Mouse (Mus musculus) kidney, adult 2 months (tissue): ENCODE results near the gene Hadh. TPM values are rescaled to one million over a fixed set of nuclear protein-coding genes. Genes with fewer than 3 reads are reported as not detected.

Source experiments
- DNase-seq: peaks from one replicate; pipeline ENCODE4 v3.0.0; 2021
- H3K27ac ChIP-seq: fragments of 200-500 bp; 2 replicates; pipeline ENCODE4 v1.5.1; 2012; ENCODE audit warnings: low read depth, low read length, control low read depth, inconsistent platforms; ENCODE audit not compliant: insufficient read depth
- H3K27me3 ChIP-seq: fragments of 200-500 bp; replicated peaks from 2 replicates; pipeline ENCODE4 v1.6.1; 2012; ENCODE audit warnings: mild to moderate bottlenecking, moderate library complexity, low read length, inconsistent platforms; ENCODE audit not compliant: control insufficient read depth, insufficient read depth
- H3K36me3 ChIP-seq: fragments of 200-500 bp; 2 replicates; pipeline ENCODE4 v1.6.1; 2012; ENCODE audit warnings: mild to moderate bottlenecking, moderate library complexity, low read length, inconsistent platforms; ENCODE audit not compliant: control insufficient read depth, insufficient read depth
- H3K4me1 ChIP-seq: fragments of 200-500 bp; 2 replicates; pipeline ENCODE4 v1.6.1; 2011; ENCODE audit warnings: low read length; ENCODE audit not compliant: control insufficient read depth, insufficient read depth
- H3K4me3 ChIP-seq: fragments of 200-500 bp; 2 replicates; pipeline ENCODE4 v1.5.1; 2011; ENCODE audit warnings: mild to moderate bottlenecking, low read depth, low read length, control low read depth; ENCODE audit not compliant: insufficient read depth
- CTCF ChIP-seq: fragments of 200-500 bp; conservative IDR thresholded peaks from 2 replicates; pipeline ENCODE4 v1.5.1; 2011; ENCODE audit warnings: low read depth, mild to moderate bottlenecking, control low read depth, low read length, moderate library complexity, mixed read lengths; ENCODE audit not compliant: insufficient read depth, insufficient read length
- POLR2A ChIP-seq: fragments of 200-500 bp; IDR thresholded peaks from one replicate; pipeline ENCODE4 v1.6.1; 2011; ENCODE audit warnings: low read depth, low read length, control low read depth
- WGBS: fragments of 180-500 bp; shearing (Covaris S2); methylation state at CpG from one replicate; pipeline ENCODE4 v1.1.7; 2018; 5-methylcytosine and 5-hydroxymethylcytosine counted together
- polyA plus RNA-seq: library from polyadenylated mRNA; depleted of rRNA; stranded (reverse); fragments of >200 nt; gene quantifications from 2 replicates; pipeline ENCODE4 v1.2.3, GENCODE M21; 2012; rRNA removed

The Hadh gene
- polyA plus RNA-seq, result 471 and 515 TPM in 2 replicates

DNA sequence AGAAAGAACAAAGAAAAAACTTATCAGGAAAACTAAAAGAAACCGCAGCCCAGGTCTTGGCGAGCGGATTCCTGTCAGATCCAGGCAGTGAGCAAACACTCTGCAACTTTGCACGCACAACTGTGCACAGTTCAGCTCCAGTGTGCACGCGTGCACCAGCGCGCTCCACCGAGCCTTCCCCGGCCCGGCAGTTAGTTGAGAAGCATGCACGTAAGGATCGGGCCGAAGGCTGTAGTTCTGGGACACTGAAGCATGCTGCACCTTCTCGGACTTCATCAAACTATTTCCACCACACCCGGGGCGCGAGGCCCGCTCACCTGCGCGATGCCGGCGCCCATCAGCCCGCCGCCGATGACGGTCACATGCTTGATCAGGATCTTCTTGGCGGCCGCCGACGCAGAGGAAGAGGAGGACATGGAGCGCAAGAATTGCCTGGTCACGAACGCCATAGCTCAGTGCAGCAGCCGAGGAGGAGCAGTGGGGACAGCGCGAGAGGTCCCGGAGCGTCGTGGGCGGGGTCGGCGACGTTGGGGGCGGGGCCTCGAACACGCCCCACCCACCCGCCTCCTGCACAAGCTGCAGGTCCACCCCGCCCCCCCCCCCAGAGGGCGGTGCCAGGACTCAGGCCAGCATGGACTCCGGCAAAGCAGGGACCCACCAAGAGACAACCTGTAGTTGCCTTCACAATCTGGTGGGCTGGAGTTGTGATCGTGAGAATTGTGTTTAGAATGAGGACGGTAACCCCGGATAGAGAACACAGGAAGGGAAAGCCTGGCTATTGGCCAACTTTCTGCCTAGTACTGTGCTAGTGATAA, at the start of gene Hadh:
Gene Hadh (minus strand): TSS at position 543 of the 815 bp plus-strand sequence.
- TF ChIP-seq CTCF, result no peak
- TF ChIP-seq POLR2A, result peak; percentile 82
- under 1% methylated on average over 54 of the region's 54 CpGs for WGBS
- Histone ChIP-seq H3K4me1 (peaks cover 37% of the 10 kb centered on the region), H3K36me3 (no peaks in the 10 kb centered on the region; the same call in 1 of the 2 replicates), H3K27ac (peak within 1 kb of the TSS; percentile 91), H3K4me3 (peak within 1 kb of the TSS; percentile 98), H3K27me3 (no peaks in the 10 kb centered on the region)
- peak; percentile 92 for DNase-seq

DNA sequence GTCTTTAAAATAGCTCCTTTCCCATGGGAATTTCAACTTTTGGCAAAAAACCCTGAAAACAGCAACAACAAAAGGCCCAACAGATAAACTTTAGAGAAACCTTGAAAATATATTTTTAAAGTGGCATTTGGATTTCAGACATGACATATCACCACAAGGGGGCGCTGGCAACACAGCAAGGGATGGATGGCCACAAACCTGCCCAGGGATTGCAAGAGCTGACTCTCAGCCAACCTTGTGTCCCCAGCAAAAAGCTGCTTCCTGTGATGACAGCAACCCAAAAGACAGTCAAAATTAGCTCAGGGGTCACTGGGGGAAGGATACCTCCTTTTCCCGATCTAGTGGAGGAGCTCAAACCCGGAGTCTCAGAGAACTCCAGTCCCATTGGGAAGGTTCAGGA, 48.3 kb upstream of the Hadh start:
- 5% methylated on average over 3 of the region's 3 CpGs for WGBS
- peak; percentile 85 for DNase-seq
- H3K4me1 ChIP-seq, result peaks cover 2% of the 10 kb centered on the region; the same call in 1 of the 2 replicates
- no peak overlapping the region for H3K4me3 ChIP-seq
- H3K36me3 ChIP-seq, result no peaks in the 10 kb centered on the region; the same call in 1 of the 2 replicates
- no peak overlapping the region for H3K27ac ChIP-seq
- TF ChIP-seq CTCF (peak; percentile 86), POLR2A (no peak)
- H3K27me3 ChIP-seq, result no peaks in the 10 kb centered on the region

DNA sequence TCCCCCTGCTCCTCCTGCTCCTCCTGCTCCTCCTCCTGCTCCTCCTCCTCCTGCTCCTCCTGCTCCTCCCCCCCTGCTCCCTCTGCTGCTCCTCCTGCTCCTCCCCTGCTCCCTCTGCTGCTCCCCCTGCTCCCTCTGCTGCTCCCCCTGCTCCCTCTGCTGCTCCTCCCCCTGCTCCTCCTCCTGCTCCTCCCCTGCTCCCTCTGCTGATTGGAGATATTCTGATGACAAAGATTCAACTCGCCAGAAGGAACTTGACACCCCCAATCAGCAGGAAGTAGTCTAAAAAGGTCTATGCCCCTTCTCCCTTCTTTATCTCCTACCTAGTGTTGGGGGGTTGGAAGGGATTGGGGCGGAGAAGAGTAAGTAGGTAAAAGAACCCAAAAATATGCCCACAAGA, 46.3 kb upstream of the Hadh start:
- Histone ChIP-seq H3K4me1 (peaks cover 2% of the 10 kb centered on the region; the same call in 1 of the 2 replicates), H3K4me3 (no peak overlapping the region), H3K36me3 (no peaks in the 10 kb centered on the region; the same call in 1 of the 2 replicates), H3K27ac (no peak overlapping the region), H3K27me3 (no peaks in the 10 kb centered on the region)
- WGBS, result 66% methylated on average over 2 of the region's 2 CpGs
- no peak for TF ChIP-seq POLR2A
- no peak for TF ChIP-seq CTCF
- no peak for DNase-seq

DNA sequence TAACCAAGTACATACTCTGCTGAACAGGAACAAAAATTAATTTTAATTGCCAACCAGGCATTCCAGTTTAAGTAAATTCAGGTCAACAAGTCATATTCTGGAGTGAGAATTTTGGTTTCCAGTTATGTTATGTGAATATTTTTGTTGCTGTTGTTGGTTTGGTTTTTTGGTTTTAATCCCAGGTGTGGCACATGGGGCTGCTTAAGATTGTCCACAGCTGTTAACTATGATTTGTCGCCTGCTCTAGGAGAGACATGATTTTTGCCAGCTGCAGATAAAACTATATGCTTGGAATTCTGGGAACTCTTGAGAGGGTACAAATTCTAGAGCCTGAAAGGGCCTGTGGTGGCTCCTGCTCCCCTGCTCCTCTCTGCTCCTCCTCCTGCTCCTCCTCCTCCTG, 45.2 kb upstream of the Hadh start:
- Histone ChIP-seq H3K27me3 (no peaks in the 10 kb centered on the region), H3K4me3 (no peak overlapping the region), H3K36me3 (no peaks in the 10 kb centered on the region; the same call in 1 of the 2 replicates), H3K4me1 (peaks cover 2% of the 10 kb centered on the region; the same call in 1 of the 2 replicates), H3K27ac (no peak overlapping the region)
- 89% methylated on average over 1 of the region's 1 CpGs for WGBS
- TF ChIP-seq CTCF, result no peak
- no peak for TF ChIP-seq POLR2A
- DNase-seq, result no peak

DNA sequence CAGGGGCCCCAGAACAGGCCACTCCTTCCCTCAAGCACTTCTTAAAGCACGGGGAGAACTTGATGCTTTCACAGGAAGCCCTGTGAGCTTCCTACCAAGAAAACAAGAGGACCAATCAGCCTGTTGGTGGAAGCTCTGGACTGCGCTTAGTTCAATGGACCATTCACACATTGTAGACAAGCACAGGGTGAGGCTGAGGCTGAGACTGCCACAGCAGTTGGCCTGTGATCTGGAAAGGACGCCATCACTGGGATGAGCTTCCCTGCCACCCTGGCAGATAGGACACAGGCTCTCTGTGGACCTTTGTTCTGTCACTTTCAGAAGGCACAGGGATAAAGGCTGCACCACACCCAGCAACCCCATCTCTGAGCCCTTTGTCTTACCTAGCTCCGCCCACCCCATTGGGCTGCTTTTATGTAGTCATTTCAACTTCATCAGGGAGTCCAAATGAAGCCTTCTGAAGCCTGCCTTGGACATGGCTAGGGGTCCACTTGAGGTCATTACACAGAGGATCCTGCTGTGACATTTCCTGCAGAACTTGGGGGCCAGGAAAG, 44.1 kb upstream of the Hadh start:
- TF ChIP-seq CTCF, result no peak
- TF ChIP-seq POLR2A, result no peak
- H3K4me1 ChIP-seq, result no peaks in the 10 kb centered on the region; the same call in 1 of the 2 replicates
- no peaks in the 10 kb centered on the region for H3K27me3 ChIP-seq
- no peaks in the 10 kb centered on the region for H3K36me3 ChIP-seq
- 68% methylated on average over 4 of the region's 4 CpGs for WGBS
- no peak overlapping the region for H3K4me3 ChIP-seq
- no peak for DNase-seq
- H3K27ac ChIP-seq, result no peak overlapping the region

DNA sequence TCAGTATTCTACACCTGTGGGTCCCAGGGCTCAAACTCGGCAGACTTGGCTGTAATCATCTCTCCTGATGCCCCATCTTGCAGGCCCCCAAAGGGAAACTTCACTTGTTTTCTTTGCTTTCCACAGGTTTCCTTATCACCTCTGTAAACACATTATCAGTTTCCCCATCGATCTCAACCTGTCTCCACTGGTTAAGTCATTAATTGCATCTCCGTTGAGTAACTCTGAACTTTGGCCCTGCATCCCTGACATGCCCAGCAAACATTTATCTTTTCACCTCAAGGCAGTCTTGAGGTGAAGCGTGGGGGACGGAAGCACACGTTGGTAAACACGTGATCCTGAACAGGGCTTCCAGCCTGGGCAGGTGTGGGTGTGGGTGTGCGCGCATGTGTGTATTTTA, 40.4 kb upstream of the Hadh start:
- TF ChIP-seq POLR2A, result no peak
- TF ChIP-seq CTCF, result no peak
- Histone ChIP-seq H3K4me1 (no peaks in the 10 kb centered on the region), H3K4me3 (no peak overlapping the region), H3K36me3 (no peaks in the 10 kb centered on the region), H3K27me3 (no peaks in the 10 kb centered on the region), H3K27ac (no peak overlapping the region)
- no peak for DNase-seq
- 68% methylated on average over 9 of the region's 9 CpGs for WGBS

DNA sequence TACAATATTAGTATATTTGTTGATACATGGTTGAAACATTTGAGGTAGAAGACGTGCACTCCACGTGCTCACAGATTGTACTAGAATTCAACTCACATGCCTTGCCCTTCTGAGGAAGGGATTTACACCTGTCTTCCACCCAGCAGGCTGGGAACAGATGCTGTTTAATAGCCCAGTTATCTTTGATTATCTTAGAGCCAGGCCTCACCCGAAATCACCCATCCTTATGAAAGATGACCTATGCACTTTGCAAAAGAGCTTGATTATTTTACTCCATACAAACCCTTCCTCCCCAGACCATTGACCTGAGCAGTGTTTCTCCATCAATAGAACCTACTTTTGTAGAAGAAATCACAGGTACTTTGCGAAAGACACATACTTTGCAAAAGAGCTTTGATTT, 38.7 kb upstream of the Hadh start:
- Histone ChIP-seq H3K27me3 (no peaks in the 10 kb centered on the region), H3K4me3 (no peak overlapping the region), H3K27ac (no peak overlapping the region), H3K4me1 (no peaks in the 10 kb centered on the region), H3K36me3 (no peaks in the 10 kb centered on the region)
- 91% methylated on average over 4 of the region's 4 CpGs for WGBS
- no peak for TF ChIP-seq CTCF
- TF ChIP-seq POLR2A, result no peak
- DNase-seq, result no peak
